Mouse (Mus musculus) kidney, adult 2 months (tissue): ENCODE measurements around the gene Cdh12. TPM values are rescaled to one million over a fixed set of nuclear protein-coding genes. Genes with fewer than 3 reads are reported as not detected.

Experiments
- DNase-seq: peaks from one replicate; pipeline ENCODE4 v3.0.0; 2021
- H3K27ac ChIP-seq: fragments of 200-500 bp; 2 replicates; pipeline ENCODE4 v1.5.1; 2012; ENCODE audit warnings: low read depth, low read length, control low read depth, inconsistent platforms; ENCODE audit not compliant: insufficient read depth
- H3K27me3 ChIP-seq: fragments of 200-500 bp; replicated peaks from 2 replicates; pipeline ENCODE4 v1.6.1; 2012; ENCODE audit warnings: mild to moderate bottlenecking, moderate library complexity, low read length, inconsistent platforms; ENCODE audit not compliant: control insufficient read depth, insufficient read depth
- H3K36me3 ChIP-seq: fragments of 200-500 bp; 2 replicates; pipeline ENCODE4 v1.6.1; 2012; ENCODE audit warnings: mild to moderate bottlenecking, moderate library complexity, low read length, inconsistent platforms; ENCODE audit not compliant: control insufficient read depth, insufficient read depth
- H3K4me1 ChIP-seq: fragments of 200-500 bp; 2 replicates; pipeline ENCODE4 v1.6.1; 2011; ENCODE audit warnings: low read length; ENCODE audit not compliant: control insufficient read depth, insufficient read depth
- H3K4me3 ChIP-seq: fragments of 200-500 bp; 2 replicates; pipeline ENCODE4 v1.5.1; 2011; ENCODE audit warnings: mild to moderate bottlenecking, low read depth, low read length, control low read depth; ENCODE audit not compliant: insufficient read depth
- CTCF ChIP-seq: fragments of 200-500 bp; conservative IDR thresholded peaks from 2 replicates; pipeline ENCODE4 v1.5.1; 2011; ENCODE audit warnings: low read depth, mild to moderate bottlenecking, control low read depth, low read length, moderate library complexity, mixed read lengths; ENCODE audit not compliant: insufficient read depth, insufficient read length
- POLR2A ChIP-seq: fragments of 200-500 bp; IDR thresholded peaks from one replicate; pipeline ENCODE4 v1.6.1; 2011; ENCODE audit warnings: low read depth, low read length, control low read depth
- WGBS: fragments of 180-500 bp; shearing (Covaris S2); methylation state at CpG from one replicate; pipeline ENCODE4 v1.1.7; 2018; 5-methylcytosine and 5-hydroxymethylcytosine counted together
- polyA plus RNA-seq: library from polyadenylated mRNA; depleted of rRNA; stranded (reverse); fragments of >200 nt; gene quantifications from 2 replicates; pipeline ENCODE4 v1.2.3, GENCODE M21; 2012

Cdh12 gene
- polyA plus RNA-seq, 1 experiment: not detected

- H3K4me1 ChIP-seq: no peaks in the 10 kb centered on the region
- WGBS: 82% methylated on average over 5 of the region's 5 CpGs
- H3K27ac ChIP-seq: no peak overlapping the region
- TF ChIP-seq POLR2A: no peak
- no peak for TF ChIP-seq CTCF
- DNase-seq: no peak
- no peak overlapping the region for H3K4me3 ChIP-seq
- no peaks in the 10 kb centered on the region for H3K36me3 ChIP-seq
- H3K27me3 ChIP-seq: no peaks in the 10 kb centered on the region
Observed at GRCm38 (mm10) chr15:20841479-20841878, 392.4 kb downstream of the Cdh12 start.

DNA sequence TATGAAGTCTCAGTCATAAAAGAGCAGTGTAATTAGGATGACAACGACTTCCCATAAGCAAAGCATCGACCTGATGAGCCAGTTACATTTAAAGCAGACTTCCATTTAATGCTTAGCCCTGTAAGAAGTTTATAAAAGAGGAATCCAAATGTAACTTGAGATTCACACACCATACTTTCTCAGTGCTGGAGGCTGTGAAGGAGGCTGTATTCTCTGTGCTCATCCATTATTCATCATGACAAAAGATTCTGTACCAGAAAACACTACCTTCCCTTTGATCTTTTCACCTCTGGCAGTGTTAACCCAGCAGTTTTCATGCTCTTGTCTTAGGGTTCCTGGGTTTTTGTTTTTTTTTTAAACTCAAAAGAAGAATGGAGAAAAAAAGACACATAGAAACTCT is 414.0 kb downstream of the Cdh12 start:
- Histone ChIP-seq H3K27ac (no peak overlapping the region), H3K4me3 (no peak overlapping the region), H3K36me3 (no peaks in the 10 kb centered on the region), H3K4me1 (no peaks in the 10 kb centered on the region), H3K27me3 (no peaks in the 10 kb centered on the region)
- no peak for DNase-seq
- TF ChIP-seq POLR2A (no peak), CTCF (no peak)
- 31% methylated on average over 2 of the region's 2 CpGs for WGBS

DNA sequence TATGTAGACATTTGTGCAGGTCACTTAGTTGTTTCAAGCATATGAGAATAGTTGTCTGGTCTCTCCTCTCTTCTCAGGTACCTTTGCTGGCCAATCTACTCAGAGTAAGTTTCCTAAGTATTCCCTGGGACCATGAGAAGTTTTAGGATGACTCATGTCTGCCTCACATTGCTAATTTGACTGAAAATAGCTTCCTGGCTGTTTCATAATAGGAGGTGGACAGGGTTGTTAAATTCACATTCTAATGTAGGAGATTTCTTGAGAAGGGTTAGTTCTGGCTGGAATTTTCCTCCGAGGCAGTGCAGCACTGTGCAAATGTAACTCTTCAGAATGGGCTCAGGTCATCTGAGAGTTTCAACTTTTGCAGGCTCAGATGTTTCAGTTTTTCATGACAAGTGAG is 423.5 kb downstream of the Cdh12 start:
- WGBS: 77% methylated on average over 1 of the region's 1 CpGs
- Histone ChIP-seq H3K4me1 (no peaks in the 10 kb centered on the region), H3K27me3 (no peaks in the 10 kb centered on the region), H3K36me3 (no peaks in the 10 kb centered on the region), H3K4me3 (no peak overlapping the region), H3K27ac (no peak overlapping the region)
- TF ChIP-seq POLR2A (no peak), CTCF (no peak)
- DNase-seq: no peak

DNA sequence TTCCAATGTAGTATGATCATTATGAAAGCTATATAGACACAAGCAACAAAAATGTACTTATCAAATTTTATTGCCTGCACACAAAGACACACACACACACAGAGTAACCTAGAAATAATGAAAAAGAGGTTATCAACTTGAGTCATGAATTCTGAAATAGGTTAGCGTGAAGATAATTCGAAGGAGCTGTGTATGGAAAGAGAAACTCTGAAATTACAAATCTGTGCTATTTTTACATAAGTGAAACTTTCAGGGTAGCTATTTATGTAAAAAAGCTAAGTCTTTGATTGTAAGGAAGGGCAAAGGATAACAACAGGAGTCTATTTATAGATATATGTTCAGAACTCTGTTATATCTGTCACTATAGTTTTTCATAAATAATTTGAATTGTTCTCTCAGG is 427.9 kb downstream of the Cdh12 start:
- no peak overlapping the region for H3K4me3 ChIP-seq
- TF ChIP-seq CTCF (no peak), POLR2A (no peak)
- 87% methylated on average over 2 of the region's 2 CpGs for WGBS
- H3K27me3 ChIP-seq: no peaks in the 10 kb centered on the region
- H3K4me1 ChIP-seq: no peaks in the 10 kb centered on the region
- DNase-seq: no peak
- no peak overlapping the region for H3K27ac ChIP-seq
- H3K36me3 ChIP-seq: no peaks in the 10 kb centered on the region

GRCm38 (mm10) chr15:20893471-20893870 is 444.4 kb downstream of the Cdh12 start:
- Histone ChIP-seq H3K4me3 (no peak overlapping the region), H3K27ac (no peak overlapping the region), H3K27me3 (no peaks in the 10 kb centered on the region), H3K4me1 (no peaks in the 10 kb centered on the region), H3K36me3 (no peaks in the 10 kb centered on the region)
- TF ChIP-seq CTCF: no peak
- no peak for TF ChIP-seq POLR2A
- WGBS: 73% methylated on average over 3 of the region's 3 CpGs
- DNase-seq: no peak

DNA sequence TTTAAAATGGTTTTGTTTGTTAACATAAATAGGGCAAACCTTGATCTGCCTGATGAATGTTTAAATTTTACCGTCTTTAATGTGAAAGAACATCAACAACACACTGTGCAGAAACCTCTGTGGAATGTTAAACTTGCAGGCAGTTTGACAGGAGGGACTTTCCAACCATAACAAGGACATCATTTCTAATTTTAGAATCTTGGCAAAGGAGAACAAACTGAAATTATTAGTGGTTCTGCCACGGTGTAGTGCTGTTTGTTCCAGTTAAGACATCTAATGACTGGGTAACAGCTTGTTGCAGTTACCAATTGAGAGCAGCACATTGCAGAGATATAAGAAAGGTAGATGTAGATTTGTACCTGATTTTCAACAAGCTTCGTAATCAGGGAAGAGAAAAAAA is 453.5 kb downstream of the Cdh12 start:
- no peak overlapping the region for H3K27ac ChIP-seq
- no peaks in the 10 kb centered on the region for H3K27me3 ChIP-seq
- H3K36me3 ChIP-seq: no peaks in the 10 kb centered on the region
- H3K4me3 ChIP-seq: no peak overlapping the region
- H3K4me1 ChIP-seq: no peaks in the 10 kb centered on the region
- no peak for TF ChIP-seq CTCF
- TF ChIP-seq POLR2A: no peak
- DNase-seq: no peak
- 51% methylated on average over 3 of the region's 3 CpGs for WGBS

DNA sequence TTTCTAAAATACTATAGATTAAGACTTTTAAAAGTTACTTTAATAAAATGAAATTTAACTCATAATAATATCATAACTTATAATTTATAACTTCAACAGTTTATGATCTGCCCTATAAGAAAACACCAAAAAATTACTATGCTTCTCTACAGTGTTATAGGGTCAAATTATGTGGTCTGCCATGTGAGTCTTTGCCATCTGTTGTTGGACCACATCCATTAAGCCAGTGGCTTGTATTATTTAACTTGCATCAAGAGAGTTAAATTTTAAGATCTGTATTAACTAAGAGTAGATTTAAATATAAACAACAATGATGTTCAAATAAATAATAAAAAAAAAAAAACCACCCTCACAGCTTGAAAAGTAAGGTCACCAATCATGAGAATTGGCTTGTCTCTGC is 479.2 kb downstream of the Cdh12 start:
- Histone ChIP-seq H3K27ac (no peak overlapping the region), H3K27me3 (no peaks in the 10 kb centered on the region), H3K36me3 (no peaks in the 10 kb centered on the region), H3K4me1 (no peaks in the 10 kb centered on the region), H3K4me3 (no peak overlapping the region)
- TF ChIP-seq CTCF (no peak), POLR2A (no peak)
- DNase-seq: no peak

- DNase-seq: no peak
- no peak overlapping the region for H3K4me3 ChIP-seq
- H3K27ac ChIP-seq: no peak overlapping the region
- no peaks in the 10 kb centered on the region for H3K27me3 ChIP-seq
- no peaks in the 10 kb centered on the region for H3K36me3 ChIP-seq
- TF ChIP-seq POLR2A (no peak), CTCF (no peak)
- H3K4me1 ChIP-seq: no peaks in the 10 kb centered on the region
Observed at GRCm38 (mm10) chr15:20944000-20944399, 494.9 kb downstream of the Cdh12 start.

- Histone ChIP-seq H3K4me3 (no peak overlapping the region), H3K36me3 (no peaks in the 10 kb centered on the region), H3K4me1 (no peaks in the 10 kb centered on the region), H3K27ac (no peak overlapping the region), H3K27me3 (no peaks in the 10 kb centered on the region)
- 53% methylated on average over 2 of the region's 2 CpGs for WGBS
- TF ChIP-seq CTCF (no peak), POLR2A (no peak)
- no peak for DNase-seq
Observed at GRCm38 (mm10) chr15:20967463-20967862, 518.4 kb downstream of the Cdh12 start.
